Mouse (Mus musculus): ENCODE measurements around the gene Wdr26. TPM values are rescaled to one million over a fixed set of nuclear protein-coding genes. Genes with fewer than 3 reads are reported as not detected.

The Wdr26 gene
- total and polyA plus RNA-seq, 2 experiments from 2014 or later: 37.4 to 38.6 TPM

DNA sequence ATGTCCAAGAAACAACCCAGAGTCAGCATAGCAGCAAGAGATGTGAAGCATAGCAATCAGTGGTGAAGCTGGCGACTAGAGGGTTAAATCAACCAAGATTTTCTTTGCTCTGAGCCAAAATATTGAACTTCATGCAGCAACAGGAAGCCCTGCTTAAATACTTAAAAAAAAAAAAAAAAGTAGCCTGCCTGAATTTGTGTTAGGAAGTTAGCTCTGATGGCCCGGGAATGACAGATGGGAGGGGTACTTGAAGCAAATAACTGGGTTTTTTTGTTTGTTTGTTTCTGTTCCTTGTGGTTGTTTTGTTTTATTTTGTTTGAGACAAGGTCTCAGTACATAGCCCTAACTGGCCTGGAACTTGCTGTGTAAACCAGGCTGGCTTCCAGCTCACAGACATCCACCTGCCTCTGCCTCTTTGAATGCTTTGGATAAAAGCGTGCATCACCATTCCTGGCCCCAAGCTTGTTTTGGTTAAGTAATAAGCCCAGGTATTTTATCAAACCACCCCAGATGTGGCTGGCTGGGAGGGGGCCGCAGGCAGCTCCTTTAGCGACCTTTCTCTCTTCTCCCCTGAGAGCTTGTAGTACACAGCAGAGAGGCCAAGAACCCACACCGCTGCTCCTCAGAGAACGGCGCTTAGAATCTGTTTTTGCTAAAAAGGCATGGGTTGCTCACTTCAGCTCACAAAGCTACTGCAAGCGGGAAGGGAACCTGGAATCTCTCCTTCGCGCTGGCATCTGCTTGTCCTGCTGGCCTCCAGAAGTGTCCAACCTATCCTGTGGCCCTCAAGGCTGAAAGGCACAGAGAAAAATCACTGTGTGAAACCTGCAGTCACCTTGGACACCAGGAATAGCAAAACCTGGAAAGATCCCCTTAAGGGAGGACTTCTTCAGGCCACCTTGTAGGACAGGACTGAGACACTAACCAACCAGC, 34.0 kb upstream of the Wdr26 start:
- Histone ChIP-seq H3K9ac (replicated peaks; ENCODE audit: low read depth, low read length) (no peak overlapping the region), H3K4me2 (ENCODE audit: low read depth, low read length) (no peak overlapping the region), H3K27me3 (ENCODE audit: control insufficient read depth, insufficient read depth, low read length) (no peaks in the 10 kb centered on the region), H3K36me3 (replicated peaks; ENCODE audit: control insufficient read depth, insufficient read depth, low read length) (no peaks in the 10 kb centered on the region), H3K9me3 (replicated peaks; ENCODE audit: control insufficient read depth, low read length) (no peaks in the 10 kb centered on the region), H3K4me1 (ENCODE audit: control insufficient read depth, insufficient read depth) (no peaks in the 10 kb centered on the region), H3K4me3 (ENCODE audit: low read depth, low read length) (no peak overlapping the region), H3K27ac (ENCODE audit: low read depth) (peak overlapping the region; percentile 23; the same call in 1 of the 2 replicates)
- 72% methylated on average over 11 of the region's 11 CpGs for WGBS
- no peak for TF ChIP-seq EP300 (IDR thresholded peaks at IDR 0.05; ENCODE audit: low read depth)
- no peak for DNase-seq (ENCODE audit: low spot score)
- no peak for ATAC-seq (ENCODE audit: insufficient read depth, low read depth)

DNA sequence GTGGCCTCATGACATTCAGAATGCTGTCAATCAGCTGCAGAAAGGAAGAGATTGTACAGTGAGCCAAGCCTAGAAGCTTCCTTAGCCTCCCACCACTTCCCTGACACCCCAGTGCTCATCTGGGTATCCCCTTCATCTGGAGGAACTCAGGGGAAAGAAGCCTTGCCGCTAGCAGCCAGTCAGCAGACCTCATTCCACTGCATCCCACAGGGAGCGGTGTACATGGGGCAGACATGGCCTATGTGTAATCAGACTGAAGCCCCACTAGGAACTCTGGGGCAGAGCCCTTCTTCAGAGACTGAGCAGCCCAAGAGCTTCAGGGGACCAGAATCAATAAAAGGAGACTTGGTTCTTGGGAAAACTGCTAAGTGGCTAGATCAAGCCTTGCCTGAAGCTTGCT, 33.3 kb upstream of the Wdr26 start:
- 83% methylated on average over 2 of the region's 2 CpGs for WGBS
- DNase-seq (ENCODE audit: low spot score): no peak
- ATAC-seq (ENCODE audit: insufficient read depth, low read depth): no peak

DNA sequence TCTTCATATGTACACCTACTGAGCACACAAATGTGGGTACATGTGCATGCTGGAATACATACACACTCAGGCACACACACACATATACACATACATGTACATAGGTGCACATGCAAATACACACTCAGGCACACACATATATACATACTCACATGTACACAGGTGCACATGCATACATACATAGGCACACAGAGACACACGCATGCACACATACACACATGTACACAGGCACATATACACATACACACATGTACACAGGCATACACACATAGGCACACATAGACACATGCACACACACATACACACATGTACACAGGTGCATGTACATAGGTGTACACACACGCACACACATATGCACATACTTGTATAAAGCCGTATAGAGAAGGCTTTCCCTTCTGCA, 29.4 kb upstream of the Wdr26 start:
- TF ChIP-seq EP300 (IDR thresholded peaks at IDR 0.05; ENCODE audit: low read depth): no peak
- TF ChIP-seq CTCF (IDR thresholded peaks at IDR 0.05; ENCODE audit: low read depth): no peak
- Histone ChIP-seq H3K27ac (ENCODE audit: low read depth) (no peak overlapping the region), H3K36me3 (replicated peaks; ENCODE audit: control insufficient read depth, insufficient read depth, low read length) (no peaks in the 10 kb centered on the region), H3K4me3 (ENCODE audit: low read depth, low read length) (no peak overlapping the region), H3K9me3 (replicated peaks; ENCODE audit: control insufficient read depth, low read length) (no peaks in the 10 kb centered on the region), H3K9ac (replicated peaks; ENCODE audit: low read depth, low read length) (no peak overlapping the region), H3K27me3 (ENCODE audit: control insufficient read depth, insufficient read depth, low read length) (no peaks in the 10 kb centered on the region), H3K4me1 (ENCODE audit: control insufficient read depth, insufficient read depth) (no peaks in the 10 kb centered on the region), H3K4me2 (ENCODE audit: low read depth, low read length) (no peak overlapping the region)
- ATAC-seq (ENCODE audit: insufficient read depth, low read depth): no peak
- no peak for DNase-seq (ENCODE audit: low spot score)
- WGBS: 95% methylated on average over 3 of the region's 3 CpGs

More for the DNA sequence above, 33.3 kb upstream of the Wdr26 start:
- no peaks in the 10 kb centered on the region for H3K36me3 ChIP-seq (replicated peaks; ENCODE audit: control insufficient read depth, insufficient read depth, low read length)
- no peaks in the 10 kb centered on the region for H3K27me3 ChIP-seq (ENCODE audit: control insufficient read depth, insufficient read depth, low read length)
- H3K4me2 ChIP-seq (ENCODE audit: low read depth, low read length): no peak overlapping the region
- no peak overlapping the region for H3K4me3 ChIP-seq (ENCODE audit: low read depth, low read length)
- H3K9me3 ChIP-seq (replicated peaks; ENCODE audit: control insufficient read depth, low read length): no peaks in the 10 kb centered on the region
- TF ChIP-seq CTCF (IDR thresholded peaks at IDR 0.05; ENCODE audit: low read depth) (no peak), EP300 (IDR thresholded peaks at IDR 0.05; ENCODE audit: low read depth) (no peak)
- H3K9ac ChIP-seq (replicated peaks; ENCODE audit: low read depth, low read length): no peak overlapping the region
- no peak overlapping the region for H3K27ac ChIP-seq (ENCODE audit: low read depth)
- no peaks in the 10 kb centered on the region for H3K4me1 ChIP-seq (ENCODE audit: control insufficient read depth, insufficient read depth)

DNA sequence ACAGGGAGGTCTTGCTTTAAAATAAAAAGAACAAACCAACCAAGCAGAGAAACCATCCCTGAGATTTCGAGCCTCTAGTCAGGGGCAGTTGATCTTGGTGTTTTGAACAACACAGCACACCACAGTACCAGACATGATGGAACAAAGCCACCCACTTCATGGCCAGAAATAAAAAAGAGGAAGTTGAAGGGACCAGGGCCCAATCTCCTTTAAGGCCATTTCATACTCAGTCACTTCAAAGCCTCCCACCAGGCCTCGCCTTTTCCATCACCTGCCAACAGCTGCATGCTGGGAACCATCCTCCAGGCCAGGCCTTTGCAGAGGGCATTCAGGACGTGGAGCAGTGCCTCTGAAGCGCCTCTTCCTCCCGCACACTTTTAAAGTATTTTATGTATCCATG, 25.5 kb upstream of the Wdr26 start:
- H3K4me2 ChIP-seq (ENCODE audit: low read depth, low read length): no peak overlapping the region
- TF ChIP-seq CTCF (IDR thresholded peaks at IDR 0.05; ENCODE audit: low read depth) (no peak), EP300 (IDR thresholded peaks at IDR 0.05; ENCODE audit: low read depth) (no peak)
- no peaks in the 10 kb centered on the region for H3K27me3 ChIP-seq (ENCODE audit: control insufficient read depth, insufficient read depth, low read length)
- no peaks in the 10 kb centered on the region for H3K36me3 ChIP-seq (replicated peaks; ENCODE audit: control insufficient read depth, insufficient read depth, low read length)
- no peaks in the 10 kb centered on the region for H3K9me3 ChIP-seq (replicated peaks; ENCODE audit: control insufficient read depth, low read length)
- DNase-seq (ENCODE audit: low spot score): no peak
- peaks cover 5% of the 10 kb centered on the region for H3K4me1 ChIP-seq (ENCODE audit: control insufficient read depth, insufficient read depth)
- H3K9ac ChIP-seq (replicated peaks; ENCODE audit: low read depth, low read length): no peak overlapping the region
- 59% methylated on average over 5 of the region's 5 CpGs for WGBS
- ATAC-seq (ENCODE audit: insufficient read depth, low read depth): no peak
- no peak overlapping the region for H3K27ac ChIP-seq (ENCODE audit: low read depth)
- H3K4me3 ChIP-seq (ENCODE audit: low read depth, low read length): no peak overlapping the region

DNA sequence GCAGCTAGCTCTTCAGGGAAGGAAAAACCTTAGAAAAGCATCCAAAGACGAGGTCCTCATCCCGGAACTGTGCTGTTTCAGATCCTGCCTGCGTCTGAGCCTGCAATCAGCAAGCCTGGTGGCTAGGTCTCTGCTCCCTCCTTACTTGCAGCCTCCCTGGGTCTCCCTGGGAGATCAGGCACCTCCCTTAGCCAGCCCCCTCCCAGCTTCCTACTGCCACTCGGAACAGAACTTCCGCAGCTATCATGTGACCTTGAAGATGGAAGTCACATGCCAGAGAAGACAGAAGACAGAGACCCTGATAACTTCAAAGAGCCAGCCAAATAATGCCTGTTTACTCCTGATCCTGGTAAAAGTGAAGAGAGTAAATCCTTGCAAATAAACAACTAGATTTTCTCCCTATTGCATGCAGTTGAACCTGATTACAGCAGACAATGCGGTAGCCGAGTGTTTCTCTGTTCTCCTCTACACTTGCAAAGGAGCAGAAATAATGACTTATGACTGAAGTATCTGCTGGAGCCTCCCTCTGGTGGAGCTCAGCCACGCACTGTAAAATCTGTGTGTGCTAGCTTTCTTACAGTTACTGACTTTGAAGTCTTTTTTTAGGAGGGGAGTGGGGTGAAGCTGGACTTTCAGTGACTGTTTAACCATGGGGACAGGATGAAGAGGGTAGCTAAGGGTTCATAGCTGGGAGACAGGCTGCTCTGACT, 22.7 kb upstream of the Wdr26 start:
- Histone ChIP-seq H3K9ac (replicated peaks; ENCODE audit: low read depth, low read length) (peak overlapping the region; percentile 45), H3K27me3 (ENCODE audit: control insufficient read depth, insufficient read depth, low read length) (no peaks in the 10 kb centered on the region), H3K4me2 (ENCODE audit: low read depth, low read length) (peak overlapping the region; percentile 56), H3K9me3 (replicated peaks; ENCODE audit: control insufficient read depth, low read length) (no peaks in the 10 kb centered on the region), H3K4me1 (ENCODE audit: control insufficient read depth, insufficient read depth) (peaks cover 10% of the 10 kb centered on the region), H3K36me3 (replicated peaks; ENCODE audit: control insufficient read depth, insufficient read depth, low read length) (no peaks in the 10 kb centered on the region), H3K4me3 (ENCODE audit: low read depth, low read length) (peak overlapping the region; percentile 22), H3K27ac (ENCODE audit: low read depth) (peak overlapping the region; percentile 43)
- no peak for TF ChIP-seq EP300 (IDR thresholded peaks at IDR 0.05; ENCODE audit: low read depth)
- 0 out of 2 replicates have a peak, but pooled peaks have one; percentile 3 for TF ChIP-seq CTCF (IDR thresholded peaks at IDR 0.05; ENCODE audit: low read depth)
- WGBS: 26% methylated on average over 8 of the region's 8 CpGs
- DNase-seq (ENCODE audit: low spot score) (peak; percentile 60), ATAC-seq (ENCODE audit: insufficient read depth, low read depth) (peak; percentile 49; the same call in 1 of the 2 replicates)

Measured in heart, postnatal 0 days (tissue).